Mouse (Mus musculus) stomach, postnatal 0 days (tissue): ENCODE measurements at regions not wholly inside any gene's neighbourhood (a gene's known extent, or its start where the extent isn't known, plus 50 kb on each side); places are given as distances from the start of the nearest gene placed in this dataset.

ENCODE experiments used
- CTCF ChIP-seq: IDR thresholded peaks from 2 replicates; pipeline ENCODE4 v1.5.1; 2016; ENCODE audit warnings: antibody characterized with exemption, low read depth, mild to moderate bottlenecking, moderate library complexity
- EP300 ChIP-seq: optimal IDR thresholded peaks from 2 replicates; pipeline ENCODE3; 2016; ENCODE audit warnings: antibody characterized with exemption

GRCm38 (mm10) chr7:67444523-67444942, 71.9 kb upstream of the Mef2a start:
- TF ChIP-seq EP300 (no peak), CTCF (no peak)
